In genomic region chr5:121828491-121829432, GRCm38 (mm10) we compare ENCODE assay signal across 8 mouse cellular contexts. TPM values are rescaled to one million over a fixed set of nuclear protein-coding genes. Genes with fewer than 3 reads are reported as not detected.
DNase-seq lines count a peak whose midpoint lies in the region; ATAC-seq and TF ChIP-seq lines count a peak whose summit lies in the region.

No protein-coding gene starts in this region.

- no peaks in the 10 kb centered on the region for H3K9me3 ChIP-seq in forebrain, embryonic 10.5 days
- no peaks in the 10 kb centered on the region for H3K9me3 ChIP-seq in limb, embryonic 14.5 days (ENCODE audit: control insufficient read depth, low read length)
- no peaks in the 10 kb centered on the region for H3K9me3 ChIP-seq in stomach, embryonic 15.5 days

- peak; percentile 53 for DNase-seq in kidney, postnatal 10 days
- DNase-seq in kidney, adult 9 months: no peak
- DNase-seq in cerebellum, adult 11 months: peak; percentile 72
- DNase-seq in forebrain, embryonic 10.5 days (ENCODE audit: extremely low spot score, low spot score): no peak
- no peak for DNase-seq in limb, embryonic 14.5 days (ENCODE audit: low spot score)
- DNase-seq in layer of hippocampus, postnatal 25 days (ENCODE audit: extremely low spot score in 1 of 2, low spot score in 1 of 2): no peak
- no peak for DNase-seq in thymus, postnatal 0 days (ENCODE audit: low spot score)

- H3K27ac ChIP-seq in forebrain, embryonic 10.5 days: peak overlapping the region; percentile 56
- no peak overlapping the region for H3K27ac ChIP-seq in limb, embryonic 14.5 days (replicated peaks; ENCODE audit: low read depth, low read length)
- H3K27ac ChIP-seq in stomach, embryonic 15.5 days: no peak overlapping the region

- H3K4me1 ChIP-seq in forebrain, embryonic 10.5 days: peaks cover 39% of the 10 kb centered on the region
- peaks cover 16% of the 10 kb centered on the region for H3K4me1 ChIP-seq in limb, embryonic 14.5 days (ENCODE audit: control insufficient read depth, insufficient read depth, low read length)
- peaks cover 33% of the 10 kb centered on the region for H3K4me1 ChIP-seq in stomach, embryonic 15.5 days

- TF ChIP-seq POLR2A in limb, embryonic 14.5 days (IDR thresholded peaks at IDR 0.05; ENCODE audit: borderline replicate concordance, extremely low read depth, insufficient read depth, insufficient read length): no peak

- 6% methylated on average over 82 of the region's 82 CpGs for WGBS in forebrain, embryonic 10.5 days
- WGBS in limb, embryonic 14.5 days: 8% methylated on average over 67 of the region's 82 CpGs
- whole genome bisulfite sequencing in stomach, embryonic 15.5 days: 21% methylated on average over 82 of the region's 82 CpGs

- H3K4me2 ChIP-seq in limb, embryonic 14.5 days (replicated peaks; ENCODE audit: low read depth, low read length, severe bottlenecking): peak overlapping the region; percentile 89
- peak overlapping the region; percentile 73 for H3K4me2 ChIP-seq in stomach, embryonic 15.5 days

- H3K9ac ChIP-seq in limb, embryonic 14.5 days (ENCODE audit: low read depth, low read length, severe bottlenecking): peak overlapping the region; percentile 43
- no peak overlapping the region for H3K9ac ChIP-seq in stomach, embryonic 15.5 days

- H3K4me3 ChIP-seq in forebrain, embryonic 10.5 days: peak overlapping the region; percentile 59
- H3K4me3 ChIP-seq in limb, embryonic 14.5 days (replicated peaks; ENCODE audit: low read length): peak overlapping the region; percentile 41
- peak overlapping the region; percentile 35 for H3K4me3 ChIP-seq in stomach, embryonic 15.5 days (replicated peaks)

- H3K27me3 ChIP-seq in forebrain, embryonic 10.5 days (ENCODE audit: poor library complexity, severe bottlenecking): peaks cover 69% of the 10 kb centered on the region
- peaks cover 4% of the 10 kb centered on the region; the same call in 1 of the 2 replicates for H3K27me3 ChIP-seq in limb, embryonic 14.5 days (ENCODE audit: control insufficient read depth, insufficient read depth, low read length)
- no peaks in the 10 kb centered on the region for H3K27me3 ChIP-seq in stomach, embryonic 15.5 days (replicated peaks)

- H3K36me3 ChIP-seq in forebrain, embryonic 10.5 days (replicated peaks): peaks cover 38% of the 10 kb centered on the region
- H3K36me3 ChIP-seq in limb, embryonic 14.5 days (ENCODE audit: control insufficient read depth, insufficient read depth, low read length): peaks cover 17% of the 10 kb centered on the region; the same call in 1 of the 2 replicates
- peaks cover 14% of the 10 kb centered on the region; the same call in 1 of the 2 replicates for H3K36me3 ChIP-seq in stomach, embryonic 15.5 days

- ATAC-seq in limb, embryonic 14.5 days (ENCODE audit: low FRiP score, low read depth): peak; percentile 42
- no peak for ATAC-seq in stomach, embryonic 15.5 days (ENCODE audit: insufficient read depth, low FRiP score, low read depth)

RNA-seq across cellular contexts. Expression of gene Sh2b3, which starts 8.7 kb away (rescaled TPM):
- polyA plus RNA-seq in forebrain, embryonic 10.5 days (2016; fragmentation: Nextera tagmentation; extraction: Ambion mirVana): 5.4 and 5.5 TPM in 2 replicates
- 24.1 and 34.9 TPM in 2 replicates for polyA plus RNA-seq in limb, embryonic 14.5 days (2012; rRNA removed)
- 18.5 and 19.7 TPM in 2 replicates for polyA plus RNA-seq in limb, embryonic 14.5 days (2014; fragmentation: Nextera tagmentation; extraction: Ambion mirVana)
- polyA plus RNA-seq in stomach, embryonic 15.5 days (2015; fragmentation: Nextera tagmentation; extraction: Ambion mirVana): 15.7 and 16.0 TPM in 2 replicates
- total RNA-seq in layer of hippocampus, postnatal 25 days (2021): 10 to 100 TPM; 22.0 TPM
- 13.1 and 13.9 TPM in 2 replicates for polyA plus RNA-seq in thymus, postnatal 0 days (2015; fragmentation: Nextera tagmentation; extraction: Ambion mirVana)

RNA-seq across cellular contexts. Expression of gene Pheta1, which starts 20.0 kb away (rescaled TPM):
- polyA plus RNA-seq in forebrain, embryonic 10.5 days (2016; fragmentation: Nextera tagmentation; extraction: Ambion mirVana): 45.3 and 47.8 TPM in 2 replicates
- 30.1 and 40.2 TPM in 2 replicates for polyA plus RNA-seq in limb, embryonic 14.5 days (2012; rRNA removed)
- polyA plus RNA-seq in limb, embryonic 14.5 days (2014; fragmentation: Nextera tagmentation; extraction: Ambion mirVana): 21.3 and 28.0 TPM in 2 replicates
- 23.7 and 26.1 TPM in 2 replicates for polyA plus RNA-seq in stomach, embryonic 15.5 days (2015; fragmentation: Nextera tagmentation; extraction: Ambion mirVana)
- 10 to 100 TPM in 1 of 2 experiments, 1 to 10 TPM in 1; 7.8 to 10.2 TPM for total RNA-seq in layer of hippocampus, postnatal 25 days (2021)
- polyA plus RNA-seq in thymus, postnatal 0 days (2015; fragmentation: Nextera tagmentation; extraction: Ambion mirVana): 14.0 and 15.2 TPM in 2 replicates

Comparison
In these comparisons a context has a peak if more than half of its experiments do, and no peak if none do; other contexts are left out.
1. DNase-seq: peak in kidney, postnatal 10 days (single experiment) and cerebellum, adult 11 months (single experiment); none in kidney, adult 9 months (single experiment), forebrain, embryonic 10.5 days (single experiment), limb, embryonic 14.5 days (single experiment), layer of hippocampus, postnatal 25 days (0 of 2) and thymus, postnatal 0 days (single experiment).
2. Peak in every context shown above with its lines, with median percentiles within 50 percentile points of each other: H3K4me3 ChIP-seq.